Mouse (Mus musculus) frontal cortex, postnatal 36 days (tissue): ENCODE measurements around the gene Timp3.
A peak's percentile ranks its signal among the peaks of the same experiment; 100 is the strongest.

Experiments used
- DNase-seq, 2 experiments: peaks; one replicate each; pipeline ENCODE4 v3.0.0; 2022; ENCODE audit warnings: low spot score in 2 of 2

The Timp3 gene

GRCm38 (mm10) chr10:86297307-86297706, 2.9 kb upstream of the Timp3 start:
- no peak for DNase-seq

- no peak for DNase-seq
Observed at GRCm38 (mm10) chr10:86298326-86298725, 1.8 kb upstream of the Timp3 start.

- no peak for DNase-seq
Observed at GRCm38 (mm10) chr10:86299795-86300194, 377 bp upstream of the Timp3 start.

GRCm38 (mm10) chr10:86301117-86301490, 932 bp downstream of the Timp3 start:
- no peak for DNase-seq

GRCm38 (mm10) chr10:86301593-86302317, 1.6 kb downstream of the Timp3 start:
- no peak for DNase-seq

- no peak for DNase-seq
Observed at GRCm38 (mm10) chr10:86302318-86302648, 2.1 kb downstream of the Timp3 start.

- peak; percentile 71 to 74 for DNase-seq
Observed at GRCm38 (mm10) chr10:86302761-86303494, 2.8 kb downstream of the Timp3 start.

- DNase-seq = no peak
Observed at GRCm38 (mm10) chr10:86303495-86303876, 3.3 kb downstream of the Timp3 start.

GRCm38 (mm10) chr10:86304583-86304982, 4.4 kb downstream of the Timp3 start:
- no peak for DNase-seq

- no peak for DNase-seq
Observed at GRCm38 (mm10) chr10:86307235-86307634, 7.1 kb downstream of the Timp3 start.

GRCm38 (mm10) chr10:86310527-86310926, 10.4 kb downstream of the Timp3 start:
- no peak for DNase-seq

GRCm38 (mm10) chr10:86312976-86313375, 12.8 kb downstream of the Timp3 start:
- no peak for DNase-seq

- no peak for DNase-seq
Observed at GRCm38 (mm10) chr10:86313448-86313847, 13.3 kb downstream of the Timp3 start.

- DNase-seq = no peak
Observed at GRCm38 (mm10) chr10:86315513-86315912, 15.3 kb downstream of the Timp3 start.

GRCm38 (mm10) chr10:86317633-86318032, 17.5 kb downstream of the Timp3 start:
- DNase-seq = no peak

GRCm38 (mm10) chr10:86318552-86319140, 18.5 kb downstream of the Timp3 start:
- DNase-seq = no peak

- DNase-seq = no peak
Observed at GRCm38 (mm10) chr10:86319526-86319925, 19.4 kb downstream of the Timp3 start.

GRCm38 (mm10) chr10:86320204-86320603, 20.0 kb downstream of the Timp3 start:
- no peak for DNase-seq

GRCm38 (mm10) chr10:86321194-86321593, 21.0 kb downstream of the Timp3 start:
- DNase-seq = no peak

GRCm38 (mm10) chr10:86322006-86322405, 21.8 kb downstream of the Timp3 start:
- no peak for DNase-seq

GRCm38 (mm10) chr10:86323275-86323994, 23.3 kb downstream of the Timp3 start:
- no peak for DNase-seq

- no peak for DNase-seq
Observed at GRCm38 (mm10) chr10:86325272-86325671, 25.1 kb downstream of the Timp3 start.
